In genomic region chr4:108371421-108371820, GRCm38 (mm10) we compare ENCODE assay signal across 19 mouse cellular contexts. TPM values are rescaled to one million over a fixed set of nuclear protein-coding genes. Genes with fewer than 3 reads are reported as not detected.
"Had no signal": no experiment of that assay in that cellular context is flagged by ENCODE, and none has a peak within 500 bp of the region (broad histone marks: within the 10 kb centered on the region; RNA-seq: fewer than 3 reads in every experiment).

No protein-coding gene starts in this region.

- H3K4me2 ChIP-seq: liver, embryonic 11.5 days; liver, embryonic 15.5 days; midbrain, embryonic 13.5 days; neural tube, embryonic 12.5 days had no signal

- H3K9ac ChIP-seq: liver, embryonic 15.5 days; midbrain, embryonic 13.5 days; neural tube, embryonic 12.5 days had no signal

- H3K4me3 ChIP-seq: liver, embryonic 15.5 days; megakaryocyte, embryonic 14.5 days; midbrain, embryonic 13.5 days; myocyte; neural tube, embryonic 12.5 days had no signal

- H3K36me3 ChIP-seq: liver, embryonic 15.5 days; midbrain, embryonic 13.5 days; neural tube, embryonic 12.5 days had no signal

- ATAC-seq: lung, postnatal 0 days; midbrain, embryonic 13.5 days had no signal

- H3K4me1 ChIP-seq: midbrain, embryonic 13.5 days; neural tube, embryonic 12.5 days had no signal

- H3K27me3 ChIP-seq: liver, embryonic 15.5 days; midbrain, embryonic 13.5 days; neural tube, embryonic 12.5 days had no signal

- H3K27ac ChIP-seq: liver, embryonic 15.5 days; midbrain, embryonic 13.5 days; neural tube, embryonic 12.5 days; stomach, postnatal 0 days had no signal

- DNase-seq: kidney, adult 11 months; kidney, postnatal 10 days; left cerebral cortex, postnatal 4 days; lung, adult 2 months; lung, postnatal 36 days; thymus, postnatal 4 days had no signal

- H3K9me3 ChIP-seq: liver, embryonic 15.5 days; megakaryocyte, embryonic 14.5 days; midbrain, embryonic 13.5 days; neural tube, embryonic 12.5 days had no signal

RNA-seq across cellular contexts. Expression of gene Shisal2a, which starts 11.7 kb away (rescaled TPM):
- total RNA-seq: layer of hippocampus, adult 8-10 months; layer of hippocampus, postnatal 14 days; left cerebral cortex, adult 18-20 months; left cerebral cortex, postnatal 10 days; left cerebral cortex, postnatal 4 days had no signal
- polyA plus RNA-seq: large intestine, adult 2 months had no signal
